Mouse (Mus musculus) adrenal gland, postnatal 10 days (tissue): ENCODE results near the gene Gpc6. TPM values are rescaled to one million over a fixed set of nuclear protein-coding genes. Genes with fewer than 3 reads are reported as not detected.

Experiments used
- DNase-seq: peaks from one replicate; pipeline ENCODE4 v3.0.0; 2021; ENCODE audit warnings: mixed read lengths
- total RNA-seq, 2 experiments: library from RNA; stranded (reverse); gene quantifications; 2 replicates each; pipeline ENCODE4 v1.2.3; 2021

The Gpc6 gene
- total RNA-seq, 2 experiments from 2014 or later: 18.9 to 19.9 TPM

GRCm38 (mm10) chr14:117930848-117931816 is 1006.0 kb downstream of the Gpc6 start:
- peak; percentile 17 for DNase-seq

- DNase-seq: no peak
These were observed 1007.2 kb downstream of the Gpc6 start for GRCm38 (mm10) chr14:117932163-117932851.

- DNase-seq: peak; percentile 61
These were observed 1013.4 kb downstream of the Gpc6 start for GRCm38 (mm10) chr14:117938554-117938953.

GRCm38 (mm10) chr14:117939471-117939870 is 1014.4 kb downstream of the Gpc6 start:
- no peak for DNase-seq

- no peak for DNase-seq
These were observed 1020.9 kb downstream of the Gpc6 start for GRCm38 (mm10) chr14:117945920-117946503.

GRCm38 (mm10) chr14:117951265-117951664 is 1026.2 kb downstream of the Gpc6 start:
- DNase-seq: no peak

GRCm38 (mm10) chr14:117951686-117952085 is 1026.6 kb downstream of the Gpc6 start:
- no peak for DNase-seq

- peak; percentile 25 for DNase-seq
These were observed 1030.9 kb downstream of the Gpc6 start for GRCm38 (mm10) chr14:117956051-117956450.

GRCm38 (mm10) chr14:117958389-117958788 is 1033.3 kb downstream of the Gpc6 start:
- no peak for DNase-seq

- DNase-seq: peak; percentile 12
These were observed 1036.2 kb downstream of the Gpc6 start for GRCm38 (mm10) chr14:117961267-117961666.

- DNase-seq: no peak
These were observed 1036.7 kb downstream of the Gpc6 start for GRCm38 (mm10) chr14:117961844-117962243.

- DNase-seq: peak; percentile 53
These were observed 1037.3 kb downstream of the Gpc6 start for GRCm38 (mm10) chr14:117962453-117962852.

- DNase-seq: no peak
These were observed 1047.5 kb downstream of the Gpc6 start for GRCm38 (mm10) chr14:117972576-117972975.

GRCm38 (mm10) chr14:117981532-117981931 is 1056.4 kb downstream of the Gpc6 start:
- no peak for DNase-seq

- DNase-seq: no peak
These were observed 1063.3 kb downstream of the Gpc6 start for GRCm38 (mm10) chr14:117988444-117988843.

- DNase-seq: no peak
These were observed 1065.1 kb downstream of the Gpc6 start for GRCm38 (mm10) chr14:117990203-117990602.

GRCm38 (mm10) chr14:117992600-117993256 is 1067.6 kb downstream of the Gpc6 start:
- no peak for DNase-seq

GRCm38 (mm10) chr14:117993845-117994244 is 1068.7 kb downstream of the Gpc6 start:
- DNase-seq: no peak

GRCm38 (mm10) chr14:118004434-118004833 is 1079.3 kb downstream of the Gpc6 start:
- DNase-seq: no peak

- DNase-seq: peak; percentile 56
These were observed 1080.6 kb downstream of the Gpc6 start for GRCm38 (mm10) chr14:118005697-118006096.

- no peak for DNase-seq
These were observed 1084.4 kb downstream of the Gpc6 start for GRCm38 (mm10) chr14:118009541-118009940.

GRCm38 (mm10) chr14:118013237-118013636 is 1088.1 kb downstream of the Gpc6 start:
- DNase-seq: no peak
